8 mouse cellular contexts compared by ENCODE assay signal in the genomic region with DNA sequence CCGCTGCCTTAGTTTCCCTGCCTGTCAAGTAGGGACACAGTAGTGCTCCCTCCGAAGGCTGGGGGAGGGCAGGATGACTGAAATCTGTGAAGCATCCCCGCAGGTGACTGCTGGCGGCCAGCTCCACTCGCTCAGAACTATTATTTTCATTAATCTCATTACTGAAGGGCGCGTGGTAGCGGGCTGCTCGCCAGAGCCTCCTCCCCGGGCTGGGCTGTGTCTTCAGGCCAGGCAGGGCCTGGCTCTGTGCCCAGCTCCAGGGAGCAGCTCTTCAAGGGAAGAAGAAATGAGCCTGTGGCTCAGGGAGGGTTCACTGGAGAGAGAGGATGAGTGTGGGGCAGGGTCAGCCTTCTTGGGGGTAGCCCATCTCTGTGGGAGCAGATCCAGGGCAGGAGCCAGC. TPM values are rescaled to one million over a fixed set of nuclear protein-coding genes. Genes with fewer than 3 reads are reported as not detected.
DNase-seq lines count a peak whose midpoint lies in the region; ATAC-seq and TF ChIP-seq lines count a peak whose summit lies in the region.

No protein-coding gene starts in this region.

- no peaks in the 10 kb centered on the region for H3K36me3 ChIP-seq in hindbrain, embryonic 10.5 days
- H3K36me3 ChIP-seq in hindbrain, embryonic 11.5 days (ENCODE audit: control insufficient read depth, insufficient read depth, low read length) = no peaks in the 10 kb centered on the region
- no peaks in the 10 kb centered on the region for H3K36me3 ChIP-seq in forebrain, postnatal 0 days (ENCODE audit: insufficient read depth)
- H3K36me3 ChIP-seq in hindbrain, embryonic 15.5 days = no peaks in the 10 kb centered on the region
- no peaks in the 10 kb centered on the region for H3K36me3 ChIP-seq in lung, embryonic 15.5 days
- no peaks in the 10 kb centered on the region for H3K36me3 ChIP-seq in stomach, embryonic 15.5 days

- 41% methylated on average over 10 of the region's 10 CpGs for WGBS in hindbrain, embryonic 10.5 days
- WGBS in hindbrain, embryonic 11.5 days = 32% methylated on average over 10 of the region's 10 CpGs
- WGBS in forebrain, postnatal 0 days = 8% methylated on average over 10 of the region's 10 CpGs
- WGBS in hindbrain, embryonic 15.5 days = 12% methylated on average over 10 of the region's 10 CpGs
- 10% methylated on average over 10 of the region's 10 CpGs for WGBS in lung, embryonic 15.5 days
- 13% methylated on average over 10 of the region's 10 CpGs for WGBS in stomach, embryonic 15.5 days

- H3K4me1 ChIP-seq in hindbrain, embryonic 10.5 days (replicated peaks) = peaks cover 49% of the 10 kb centered on the region
- H3K4me1 ChIP-seq in hindbrain, embryonic 11.5 days (replicated peaks; ENCODE audit: control insufficient read depth, insufficient read depth, low read length) = peaks cover 8% of the 10 kb centered on the region; the same call in 1 of the 2 replicates
- peaks cover 11% of the 10 kb centered on the region; the same call in 1 of the 2 replicates for H3K4me1 ChIP-seq in forebrain, postnatal 0 days (ENCODE audit: insufficient read depth)
- peaks cover 44% of the 10 kb centered on the region for H3K4me1 ChIP-seq in hindbrain, embryonic 15.5 days (replicated peaks)
- H3K4me1 ChIP-seq in lung, embryonic 15.5 days = peaks cover 24% of the 10 kb centered on the region
- H3K4me1 ChIP-seq in stomach, embryonic 15.5 days = peaks cover 18% of the 10 kb centered on the region

- ATAC-seq in hindbrain, embryonic 11.5 days (ENCODE audit: low FRiP score) = no peak
- ATAC-seq in cerebellum, adult (ENCODE audit: insufficient number of reproducible peaks, low FRiP score, low TSS enrichment) = 0 out of 2 replicates have a peak, but pooled peaks have one; percentile 34
- peak; percentile 30; the same call in 1 of the 2 replicates for ATAC-seq in forebrain, postnatal 0 days
- peak; percentile 32; the same call in 1 of the 2 replicates for ATAC-seq in hindbrain, embryonic 15.5 days (ENCODE audit: low FRiP score, low read depth)
- peak; percentile 78 for ATAC-seq in lung, embryonic 15.5 days (ENCODE audit: borderline replicate concordance, extremely low read depth, low FRiP score, low TSS enrichment)
- peak; percentile 67; the same call in 1 of the 2 replicates for ATAC-seq in stomach, embryonic 15.5 days (ENCODE audit: insufficient read depth, low FRiP score, low read depth)

- H3K27ac ChIP-seq in hindbrain, embryonic 10.5 days = peak overlapping the region; percentile 70
- H3K27ac ChIP-seq in hindbrain, embryonic 11.5 days (ENCODE audit: low read depth, low read length) = no peak overlapping the region
- no peak overlapping the region for H3K27ac ChIP-seq in forebrain, postnatal 0 days (ENCODE audit: low read depth, low read length)
- H3K27ac ChIP-seq in hindbrain, embryonic 15.5 days (replicated peaks) = no peak overlapping the region
- H3K27ac ChIP-seq in lung, embryonic 15.5 days = no peak overlapping the region
- H3K27ac ChIP-seq in stomach, embryonic 15.5 days = no peak overlapping the region

- no peaks in the 10 kb centered on the region for H3K9me3 ChIP-seq in hindbrain, embryonic 10.5 days
- H3K9me3 ChIP-seq in hindbrain, embryonic 11.5 days (ENCODE audit: control insufficient read depth, low read length) = no peaks in the 10 kb centered on the region
- H3K9me3 ChIP-seq in forebrain, postnatal 0 days (ENCODE audit: low read length) = no peaks in the 10 kb centered on the region
- no peaks in the 10 kb centered on the region for H3K9me3 ChIP-seq in hindbrain, embryonic 15.5 days
- no peaks in the 10 kb centered on the region for H3K9me3 ChIP-seq in lung, embryonic 15.5 days
- no peaks in the 10 kb centered on the region for H3K9me3 ChIP-seq in stomach, embryonic 15.5 days

- no peak overlapping the region for H3K4me2 ChIP-seq in hindbrain, embryonic 11.5 days (replicated peaks; ENCODE audit: low read depth, low read length)
- no peak overlapping the region for H3K4me2 ChIP-seq in forebrain, postnatal 0 days (ENCODE audit: low read depth)
- 0 out of 2 replicates have a peak overlapping the region, but pooled peaks have one; percentile 24 for H3K4me2 ChIP-seq in hindbrain, embryonic 15.5 days
- H3K4me2 ChIP-seq in lung, embryonic 15.5 days = peak overlapping the region; percentile 21; the same call in 1 of the 2 replicates
- H3K4me2 ChIP-seq in stomach, embryonic 15.5 days = peak overlapping the region; percentile 26; the same call in 1 of the 2 replicates

- no peak overlapping the region for H3K4me3 ChIP-seq in hindbrain, embryonic 10.5 days
- H3K4me3 ChIP-seq in hindbrain, embryonic 11.5 days (ENCODE audit: low read depth, low read length) = no peak overlapping the region
- no peak overlapping the region for H3K4me3 ChIP-seq in forebrain, postnatal 0 days (ENCODE audit: low read depth, low read length)
- no peak overlapping the region for H3K4me3 ChIP-seq in hindbrain, embryonic 15.5 days
- H3K4me3 ChIP-seq in lung, embryonic 15.5 days = no peak overlapping the region
- no peak overlapping the region for H3K4me3 ChIP-seq in stomach, embryonic 15.5 days (replicated peaks)

- H3K9ac ChIP-seq in hindbrain, embryonic 11.5 days (ENCODE audit: low read depth, low read length) = no peak overlapping the region
- no peak overlapping the region for H3K9ac ChIP-seq in forebrain, postnatal 0 days
- H3K9ac ChIP-seq in hindbrain, embryonic 15.5 days = no peak overlapping the region
- H3K9ac ChIP-seq in lung, embryonic 15.5 days = peak overlapping the region; percentile 7; the same call in 1 of the 2 replicates
- no peak overlapping the region for H3K9ac ChIP-seq in stomach, embryonic 15.5 days

- TF ChIP-seq CTCF in forebrain, postnatal 0 days (IDR thresholded peaks at IDR 0.05; ENCODE audit: low read depth) = no peak

- H3K27me3 ChIP-seq in hindbrain, embryonic 10.5 days (ENCODE audit: insufficient read depth, poor library complexity, severe bottlenecking) = peaks cover 51% of the 10 kb centered on the region
- H3K27me3 ChIP-seq in hindbrain, embryonic 11.5 days (ENCODE audit: control insufficient read depth, insufficient read depth, low read length) = peaks cover 3% of the 10 kb centered on the region
- peaks cover 4% of the 10 kb centered on the region; the same call in 1 of the 2 replicates for H3K27me3 ChIP-seq in forebrain, postnatal 0 days (ENCODE audit: insufficient read depth, low read length)
- H3K27me3 ChIP-seq in hindbrain, embryonic 15.5 days = 0 out of 2 replicates have a peak, but pooled peaks cover 6% of the 10 kb centered on the region
- H3K27me3 ChIP-seq in lung, embryonic 15.5 days = peaks cover 23% of the 10 kb centered on the region; the same call in 1 of the 2 replicates
- peaks cover 20% of the 10 kb centered on the region for H3K27me3 ChIP-seq in stomach, embryonic 15.5 days (replicated peaks)

- no peak for DNase-seq in hindbrain, embryonic 10.5 days (ENCODE audit: low spot score)
- no peak for DNase-seq in hindbrain, embryonic 11.5 days (ENCODE audit: low spot score)
- DNase-seq in forebrain, postnatal 0 days = peak; percentile 75
- DNase-seq in spleen, postnatal 14 days (ENCODE audit: low spot score in 2 of 2) = no peak

RNA-seq across cellular contexts. Expression of gene Laptm5, which starts 38.3 kb away (rescaled TPM):
- polyA plus RNA-seq in hindbrain, embryonic 10.5 days (2016; fragmentation: Nextera tagmentation; extraction: Ambion mirVana) = 21.3 and 25.9 TPM in 2 replicates
- 23.4 and 32.1 TPM in 2 replicates for polyA plus RNA-seq in hindbrain, embryonic 11.5 days (2014; fragmentation: Nextera tagmentation; extraction: Ambion mirVana)
- 17.5 and 25.5 TPM in 2 replicates for total RNA-seq in forebrain, postnatal 0 days (2014; rRNA removed)
- 30.2 and 34.3 TPM in 2 replicates for polyA plus RNA-seq in forebrain, postnatal 0 days (2015; fragmentation: Nextera tagmentation; extraction: Ambion mirVana)
- 24.9 and 34.6 TPM in 2 replicates for polyA plus RNA-seq in hindbrain, embryonic 15.5 days (2015; fragmentation: Nextera tagmentation; extraction: Ambion mirVana)
- polyA plus RNA-seq in lung, embryonic 15.5 days (2015; fragmentation: Nextera tagmentation; extraction: Ambion mirVana) = 37.8 and 45.5 TPM in 2 replicates
- polyA plus RNA-seq in stomach, embryonic 15.5 days (2015; fragmentation: Nextera tagmentation; extraction: Ambion mirVana) = 49.7 and 49.9 TPM in 2 replicates

Comparison
In these comparisons a context has a peak if more than half of its experiments do, and no peak if none do; other contexts are left out.
1. H3K4me2 ChIP-seq: peak in hindbrain, embryonic 15.5 days (single experiment), lung, embryonic 15.5 days (single experiment) and stomach, embryonic 15.5 days (single experiment); none in hindbrain, embryonic 11.5 days (single experiment) and forebrain, postnatal 0 days (single experiment).